In the genomic region with DNA sequence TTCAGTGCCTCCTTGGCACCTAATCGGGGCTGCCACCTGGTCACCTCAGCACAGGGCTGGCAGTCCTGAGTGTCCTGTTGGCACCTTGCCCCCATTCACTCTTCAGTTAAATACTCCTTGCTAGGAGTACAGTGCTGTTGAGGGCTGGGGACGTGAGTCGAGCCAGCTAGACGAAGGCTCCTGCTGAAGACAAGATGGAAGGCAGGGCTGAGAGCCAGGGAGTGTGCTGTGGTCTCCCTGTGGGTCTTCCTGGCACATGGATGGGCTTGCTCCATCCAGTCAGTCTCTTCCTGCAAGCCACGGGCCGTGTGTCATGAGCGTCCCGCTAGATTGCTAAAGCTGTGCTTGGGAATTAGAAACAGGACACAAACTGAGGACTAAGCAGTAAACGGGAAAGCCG, we compare ENCODE assay signal across 9 mouse cellular contexts. TPM values are rescaled to one million over a fixed set of nuclear protein-coding genes. Genes with fewer than 3 reads are reported as not detected.
A peak's percentile ranks its signal among the peaks of the same experiment; 100 is the strongest.
DNase-seq lines count a peak whose midpoint lies in the region; ATAC-seq and TF ChIP-seq lines count a peak whose summit lies in the region.
"Had no signal": no experiment of that assay in that cellular context is flagged by ENCODE, and none has a peak within 500 bp of the region (broad histone marks: within the 10 kb centered on the region; RNA-seq: fewer than 3 reads in every experiment).

No protein-coding gene starts in this region.

- TF ChIP-seq POLR2A in thymus, adult 2 months (IDR thresholded peaks at IDR 0.05; ENCODE audit: control insufficient read depth, extremely low read depth, insufficient read depth, low read length, poor library complexity), result no peak

- no peaks in the 10 kb centered on the region for H3K9me3 ChIP-seq in forebrain, embryonic 14.5 days (replicated peaks; ENCODE audit: control insufficient read depth, low read length)
- no peaks in the 10 kb centered on the region for H3K9me3 ChIP-seq in forebrain, embryonic 12.5 days
- H3K9me3 ChIP-seq in hindbrain, embryonic 16.5 days (ENCODE audit: control insufficient read depth, low read length), result no peaks in the 10 kb centered on the region

- H3K27me3 ChIP-seq in forebrain, embryonic 14.5 days (replicated peaks; ENCODE audit: control insufficient read depth, insufficient read depth, low read length), result no peaks in the 10 kb centered on the region
- no peaks in the 10 kb centered on the region for H3K27me3 ChIP-seq in forebrain, embryonic 12.5 days
- no peaks in the 10 kb centered on the region for H3K27me3 ChIP-seq in hindbrain, embryonic 16.5 days (replicated peaks; ENCODE audit: control insufficient read depth, insufficient read depth, low read length)
- H3K27me3 ChIP-seq in thymus, adult 2 months (ENCODE audit: control insufficient read depth, insufficient read depth, low read length), result no peaks in the 10 kb centered on the region

- H3K4me1 ChIP-seq in forebrain, embryonic 14.5 days (ENCODE audit: control insufficient read depth, insufficient read depth, low read length), result no peaks in the 10 kb centered on the region
- peaks cover 12% of the 10 kb centered on the region; the same call in 1 of the 2 replicates for H3K4me1 ChIP-seq in forebrain, embryonic 12.5 days
- H3K4me1 ChIP-seq in hindbrain, embryonic 16.5 days (ENCODE audit: control insufficient read depth, insufficient read depth, low read depth, low read length), result no peaks in the 10 kb centered on the region; the same call in 1 of the 2 replicates
- no peaks in the 10 kb centered on the region; the same call in 1 of the 2 replicates for H3K4me1 ChIP-seq in thymus, adult 2 months (replicated peaks; ENCODE audit: control insufficient read depth, insufficient read depth, low read length)

- no peak for TF ChIP-seq CTCF in thymus, adult 2 months (IDR thresholded peaks at IDR 0.05; ENCODE audit: borderline replicate concordance, control insufficient read depth, extremely low read depth, insufficient read depth, low read length, poor library complexity)

- no peak overlapping the region for H3K4me2 ChIP-seq in forebrain, embryonic 14.5 days (ENCODE audit: low read length)
- no peak overlapping the region for H3K4me2 ChIP-seq in forebrain, embryonic 12.5 days
- H3K4me2 ChIP-seq in hindbrain, embryonic 16.5 days (ENCODE audit: low read length), result no peak overlapping the region

- no peak overlapping the region for H3K9ac ChIP-seq in forebrain, embryonic 14.5 days (ENCODE audit: low read length)
- no peak overlapping the region for H3K9ac ChIP-seq in forebrain, embryonic 12.5 days
- 0 out of 2 replicates have a peak overlapping the region, but pooled peaks have one; percentile 6 for H3K9ac ChIP-seq in hindbrain, embryonic 16.5 days (ENCODE audit: low read depth, low read length)

- intact Hi-C loops in left cerebral cortex, postnatal 4 days (cut with DNase I), result loop anchor here (5.0 to 10.0 kb wide), 2 partner anchors 277 to 360 kb away; no protein-coding TSS in a partner anchor

- 77% methylated on average over 10 of the region's 10 CpGs for WGBS in forebrain, embryonic 14.5 days
- 83% methylated on average over 10 of the region's 10 CpGs for WGBS in forebrain, embryonic 12.5 days
- WGBS in hindbrain, embryonic 16.5 days, result 63% methylated on average over 10 of the region's 10 CpGs
- 91% methylated on average over 10 of the region's 10 CpGs for WGBS in thymus, adult 2 months

- no peak overlapping the region for H3K4me3 ChIP-seq in forebrain, embryonic 14.5 days (ENCODE audit: low read depth, low read length)
- H3K4me3 ChIP-seq in forebrain, embryonic 12.5 days (replicated peaks), result no peak overlapping the region
- H3K4me3 ChIP-seq in hindbrain, embryonic 16.5 days (ENCODE audit: low read length), result no peak overlapping the region
- H3K4me3 ChIP-seq in thymus, adult 2 months (ENCODE audit: control insufficient read depth, insufficient read depth, low read length), result no peak overlapping the region

- ATAC-seq in forebrain, embryonic 14.5 days, result no peak
- ATAC-seq in forebrain, embryonic 12.5 days (ENCODE audit: low FRiP score), result no peak
- ATAC-seq in hindbrain, embryonic 16.5 days, result peak; percentile 62; the same call in 1 of the 2 replicates

- H3K27ac ChIP-seq in forebrain, embryonic 14.5 days (ENCODE audit: low read depth, low read length), result no peak overlapping the region
- H3K27ac ChIP-seq in forebrain, embryonic 12.5 days, result no peak overlapping the region
- H3K27ac ChIP-seq in hindbrain, embryonic 16.5 days (ENCODE audit: low read depth, low read length), result peak overlapping the region; percentile 41; the same call in 1 of the 2 replicates
- H3K27ac ChIP-seq in thymus, adult 2 months (ENCODE audit: control insufficient read depth, insufficient read depth, low read length), result no peak overlapping the region

- no peaks in the 10 kb centered on the region for H3K36me3 ChIP-seq in forebrain, embryonic 14.5 days (ENCODE audit: control insufficient read depth, insufficient read depth, low read length)
- no peaks in the 10 kb centered on the region for H3K36me3 ChIP-seq in forebrain, embryonic 12.5 days (replicated peaks)
- no peaks in the 10 kb centered on the region for H3K36me3 ChIP-seq in hindbrain, embryonic 16.5 days (ENCODE audit: control insufficient read depth, insufficient read depth, low read length)
- no peaks in the 10 kb centered on the region for H3K36me3 ChIP-seq in thymus, adult 2 months (ENCODE audit: control insufficient read depth, insufficient read depth, low read length)

- DNase-seq in forebrain, embryonic 14.5 days (ENCODE audit: low spot score), result peak; percentile 15
- DNase-seq in left cerebral cortex, postnatal 4 days, result peak; percentile 72
- no peak for DNase-seq in left cerebral cortex, adult 8-10 months (ENCODE audit: low spot score in 2 of 2)
- DNase-seq in lung, postnatal 36 days, result peak; percentile 79
- DNase-seq in thymus, adult 2 months, result no peak
- DNase-seq in urinary bladder, postnatal 36 days (ENCODE audit: low spot score in 2 of 2), result no peak

RNA-seq across cellular contexts. Expression of a gene that starts 30.1 kb away (rescaled TPM):
- polyA plus RNA-seq in forebrain, embryonic 14.5 days (2014; fragmentation: Nextera tagmentation; extraction: Ambion mirVana), result 0.10 TPM in 1 of 2 replicates, not detected in the other
- 0.28 and 0.40 TPM in 2 replicates for polyA plus RNA-seq in forebrain, embryonic 12.5 days (2016; fragmentation: Nextera tagmentation; extraction: Ambion mirVana)
- not detected for total RNA-seq in left cerebral cortex, postnatal 4 days (2021)
- not detected for total RNA-seq in left cerebral cortex, adult 8-10 months (2022)
- polyA plus RNA-seq in hindbrain, embryonic 16.5 days (2015; fragmentation: Nextera tagmentation; extraction: Ambion mirVana), result 0.36 and 0.45 TPM in 2 replicates
- not detected in 2 replicates for polyA plus RNA-seq in thymus, adult 2 months (2012; rRNA removed)
- total RNA-seq: layer of hippocampus, postnatal 10 days had no signal

Comparison
In these comparisons a context has a peak if more than half of its experiments do, and no peak if none do; other contexts are left out.
1. DNase-seq: peak in forebrain, embryonic 14.5 days (single experiment), left cerebral cortex, postnatal 4 days (single experiment) and lung, postnatal 36 days (single experiment); none in left cerebral cortex, adult 8-10 months (0 of 2), thymus, adult 2 months (single experiment) and urinary bladder, postnatal 36 days (0 of 2).